Mouse (Mus musculus): ENCODE measurements around the gene Cldn34b3. TPM values are rescaled to one million over a fixed set of nuclear protein-coding genes. Genes with fewer than 3 reads are reported as not detected.
"Not testable (repeated sequence)": the region's sequence is repeated elsewhere in the genome, so short reads cannot be mapped to it uniquely, and the experiment has no call there.

The Cldn34b3 gene
- polyA plus RNA-seq (2012; ENCODE audit: insufficient read depth, insufficient read length, missing spikeins), result not detected in 2 replicates

DNA sequence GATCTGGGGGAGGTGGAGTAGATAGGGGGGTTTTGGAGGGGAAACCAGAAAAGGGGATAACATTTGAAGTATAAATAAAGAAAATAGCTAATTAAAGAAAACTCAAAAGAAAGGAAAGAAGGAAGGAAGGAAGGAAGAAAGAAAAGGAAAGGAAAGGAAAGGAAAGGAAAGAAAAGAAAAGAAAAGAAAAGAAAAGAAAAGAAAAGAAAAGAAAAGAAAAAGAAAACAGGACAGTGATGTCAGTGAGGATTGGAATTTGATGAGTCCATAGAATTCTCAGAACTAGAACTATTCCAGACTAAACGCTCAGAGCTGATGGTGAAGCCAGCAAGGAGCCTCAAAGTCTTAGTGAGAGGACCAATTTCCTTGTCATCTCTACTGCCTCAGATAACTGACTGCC lies at the start of gene Cldn34b3:
TSS of gene Cldn34b3 (plus strand) at position 301 of the 400 bp plus-strand sequence.
- not testable (repeated sequence) for H3K4me1 ChIP-seq (ENCODE audit: control insufficient read depth, insufficient read depth, insufficient read length, low read length); H3K27ac ChIP-seq (replicated peaks; ENCODE audit: low read depth, low read length); H3K4me3 ChIP-seq (ENCODE audit: insufficient read depth, low read depth, low read length)

Other genes with a start within 250 kb of the Cldn34b3 start
- gene Cldn34b4, start 129.0 kb downstream of the Cldn34b3 start, polyA plus RNA-seq (2012; ENCODE audit: insufficient read depth, insufficient read length, missing spikeins), result not detected in 2 replicates